Mouse (Mus musculus): ENCODE measurements around the gene Slc11a1. TPM values are rescaled to one million over a fixed set of nuclear protein-coding genes. Genes with fewer than 3 reads are reported as not detected.
A peak's percentile ranks its signal among the peaks of the same experiment; 100 is the strongest.

The Slc11a1 gene
- polyA plus RNA-seq, 2 experiments: 8.7 to 9.2 TPM

DNA sequence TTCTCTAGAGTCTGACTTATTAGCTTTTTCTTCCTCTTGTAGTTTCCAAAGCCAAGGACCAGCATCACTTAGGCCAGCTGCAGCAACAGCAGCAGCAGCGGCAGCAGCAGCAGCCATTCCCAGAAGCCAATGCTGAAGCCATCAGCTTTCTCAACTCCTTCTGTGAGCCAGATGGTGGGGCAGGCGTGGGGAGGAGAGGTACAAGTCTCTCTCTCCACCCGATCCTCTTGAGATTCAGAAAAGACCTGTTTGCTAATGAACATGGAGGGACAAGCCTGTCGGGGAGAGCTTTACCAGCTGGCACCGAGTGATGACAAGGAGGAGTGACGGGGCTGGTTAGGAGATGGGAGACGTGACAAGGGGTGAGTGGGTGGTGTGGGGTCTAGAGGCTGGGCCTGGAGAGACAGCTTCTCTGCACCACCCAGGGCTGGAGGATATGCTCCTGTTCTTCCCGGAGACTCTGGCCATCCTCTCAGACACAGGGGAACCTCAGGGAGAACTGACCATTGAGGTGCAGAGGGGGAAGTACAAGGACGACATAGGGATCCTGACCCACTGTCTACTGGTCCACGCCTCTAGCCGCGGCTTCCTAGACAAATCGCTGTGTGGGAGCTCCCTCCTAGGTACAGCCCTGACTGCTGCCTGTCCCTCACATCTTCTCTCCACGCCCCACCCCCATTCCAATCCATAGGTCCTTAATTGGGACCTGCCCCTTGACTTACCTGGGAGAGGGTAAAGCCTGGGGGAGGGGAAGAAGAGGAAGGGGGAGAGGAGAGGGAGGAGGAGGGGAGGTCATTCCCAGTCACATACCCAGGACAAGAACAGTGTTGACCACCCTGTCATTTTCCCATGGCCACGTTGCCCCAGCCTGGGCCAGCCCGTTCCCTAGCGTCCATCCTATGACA, 12.4 kb upstream of the Slc11a1 start:
- TF ChIP-seq EP300 (IDR thresholded peaks at IDR 0.05; ENCODE audit: low read depth): no peak
- no peak for TF ChIP-seq CTCF (IDR thresholded peaks at IDR 0.05; ENCODE audit: low read depth)
- no peak overlapping the region for H3K4me2 ChIP-seq (ENCODE audit: low read depth)
- no peak overlapping the region for H3K9ac ChIP-seq (replicated peaks)
- ATAC-seq (ENCODE audit: insufficient read depth): no peak
- 56% methylated on average over 17 of the region's 17 CpGs for WGBS (ENCODE audit: insufficient replicate concordance)
- no peak for DNase-seq (ENCODE audit: low read depth in 3 of 3, low spot score in 3 of 3)
- no peak overlapping the region for H3K27ac ChIP-seq
- H3K9me3 ChIP-seq (ENCODE audit: control insufficient read depth, low read length): no peaks in the 10 kb centered on the region
- no peaks in the 10 kb centered on the region for H3K27me3 ChIP-seq (ENCODE audit: control insufficient read depth, insufficient read depth, low read length)
- peaks cover 0 to 2% of the 10 kb centered on the region in 2 experiments; a peak in 2 of 4 replicates for H3K4me1 ChIP-seq (replicated peaks; ENCODE audit: control insufficient read depth in 2 of 2, insufficient read depth in 2 of 2, low read length in 1 of 2)
- no peak overlapping the region for H3K4me3 ChIP-seq (ENCODE audit: insufficient read depth in 1 of 2, low read depth in 2 of 2, low read length in 2 of 2)
- no peaks in the 10 kb centered on the region for H3K36me3 ChIP-seq (replicated peaks; ENCODE audit: control insufficient read depth, insufficient read depth, low read depth)

DNA sequence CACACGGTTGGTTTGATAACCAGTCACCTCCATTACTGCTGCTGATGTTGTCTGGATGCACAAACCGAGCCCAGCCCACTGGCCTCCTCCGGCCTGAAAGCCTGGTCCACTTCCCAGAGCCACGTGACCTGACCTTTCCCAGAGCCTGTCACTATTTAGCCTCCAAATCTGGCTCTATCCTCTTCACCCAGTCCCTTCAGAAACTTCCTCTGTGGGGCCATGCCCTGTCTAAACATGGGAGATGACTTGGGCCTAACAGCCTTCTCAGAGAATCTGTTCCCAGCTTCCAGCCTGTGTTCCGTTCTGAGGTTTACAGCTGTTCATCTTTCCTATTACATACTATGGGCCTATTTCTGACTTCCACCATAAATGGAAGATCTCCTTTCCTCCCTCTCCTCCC, 11.6 kb upstream of the Slc11a1 start:
- TF ChIP-seq EP300 (IDR thresholded peaks at IDR 0.05; ENCODE audit: low read depth) (no peak), CTCF (IDR thresholded peaks at IDR 0.05; ENCODE audit: low read depth) (no peak)
- Histone ChIP-seq H3K27ac (no peak overlapping the region), H3K27me3 (ENCODE audit: control insufficient read depth, insufficient read depth, low read length) (no peaks in the 10 kb centered on the region), H3K36me3 (replicated peaks; ENCODE audit: control insufficient read depth, insufficient read depth, low read depth) (no peaks in the 10 kb centered on the region), H3K9ac (replicated peaks) (no peak overlapping the region), H3K4me3 (ENCODE audit: insufficient read depth in 1 of 2, low read depth in 2 of 2, low read length in 2 of 2) (no peak overlapping the region), H3K9me3 (ENCODE audit: control insufficient read depth, low read length) (no peaks in the 10 kb centered on the region), H3K4me2 (ENCODE audit: low read depth) (no peak overlapping the region), H3K4me1 (replicated peaks; ENCODE audit: control insufficient read depth in 2 of 2, insufficient read depth in 2 of 2, low read length in 1 of 2) (peaks cover 0 to 6% of the 10 kb centered on the region in 2 experiments; a peak in 3 of 4 replicates)
- WGBS (ENCODE audit: insufficient replicate concordance): 36% methylated on average over 5 of the region's 5 CpGs
- DNase-seq (ENCODE audit: low read depth in 3 of 3, low spot score in 3 of 3): no peak
- ATAC-seq (ENCODE audit: insufficient read depth): no peak

DNA sequence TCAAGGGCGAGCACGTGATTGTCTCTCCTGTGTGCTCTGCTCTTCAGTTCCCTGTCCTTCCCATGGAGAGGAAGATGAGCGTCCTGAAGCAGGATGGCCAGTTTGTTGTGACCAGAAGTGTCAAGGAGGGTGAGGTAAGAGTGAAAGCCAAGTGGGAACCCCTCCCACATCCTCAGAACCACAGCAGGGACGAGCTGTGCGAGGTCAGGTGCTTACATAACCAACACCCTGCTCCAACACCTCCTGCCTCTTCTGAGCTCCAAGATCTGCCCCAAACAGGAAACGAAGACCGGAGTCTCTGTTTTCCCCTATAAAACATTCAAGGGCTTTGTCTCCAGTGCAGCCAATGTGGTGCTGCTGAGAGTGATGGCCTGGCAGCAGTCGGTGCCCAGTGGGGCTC, 10.7 kb upstream of the Slc11a1 start:
- ATAC-seq (ENCODE audit: insufficient read depth) (no peak), DNase-seq (ENCODE audit: low read depth in 3 of 3, low spot score in 3 of 3) (no peak)
- Histone ChIP-seq H3K4me1 (replicated peaks; ENCODE audit: control insufficient read depth in 2 of 2, insufficient read depth in 2 of 2, low read length in 1 of 2) (peaks cover 0 to 9% of the 10 kb centered on the region in 2 experiments; a peak in 3 of 4 replicates), H3K9me3 (ENCODE audit: control insufficient read depth, low read length) (no peaks in the 10 kb centered on the region), H3K27me3 (ENCODE audit: control insufficient read depth, insufficient read depth, low read length) (no peaks in the 10 kb centered on the region), H3K4me3 (ENCODE audit: insufficient read depth in 1 of 2, low read depth in 2 of 2, low read length in 2 of 2) (no peak overlapping the region), H3K4me2 (ENCODE audit: low read depth) (no peak overlapping the region), H3K9ac (replicated peaks) (no peak overlapping the region), H3K36me3 (replicated peaks; ENCODE audit: control insufficient read depth, insufficient read depth, low read depth) (no peaks in the 10 kb centered on the region), H3K27ac (no peak overlapping the region)
- TF ChIP-seq EP300 (IDR thresholded peaks at IDR 0.05; ENCODE audit: low read depth): no peak
- no peak for TF ChIP-seq CTCF (IDR thresholded peaks at IDR 0.05; ENCODE audit: low read depth)
- WGBS (ENCODE audit: insufficient replicate concordance): 34% methylated on average over 8 of the region's 8 CpGs

DNA sequence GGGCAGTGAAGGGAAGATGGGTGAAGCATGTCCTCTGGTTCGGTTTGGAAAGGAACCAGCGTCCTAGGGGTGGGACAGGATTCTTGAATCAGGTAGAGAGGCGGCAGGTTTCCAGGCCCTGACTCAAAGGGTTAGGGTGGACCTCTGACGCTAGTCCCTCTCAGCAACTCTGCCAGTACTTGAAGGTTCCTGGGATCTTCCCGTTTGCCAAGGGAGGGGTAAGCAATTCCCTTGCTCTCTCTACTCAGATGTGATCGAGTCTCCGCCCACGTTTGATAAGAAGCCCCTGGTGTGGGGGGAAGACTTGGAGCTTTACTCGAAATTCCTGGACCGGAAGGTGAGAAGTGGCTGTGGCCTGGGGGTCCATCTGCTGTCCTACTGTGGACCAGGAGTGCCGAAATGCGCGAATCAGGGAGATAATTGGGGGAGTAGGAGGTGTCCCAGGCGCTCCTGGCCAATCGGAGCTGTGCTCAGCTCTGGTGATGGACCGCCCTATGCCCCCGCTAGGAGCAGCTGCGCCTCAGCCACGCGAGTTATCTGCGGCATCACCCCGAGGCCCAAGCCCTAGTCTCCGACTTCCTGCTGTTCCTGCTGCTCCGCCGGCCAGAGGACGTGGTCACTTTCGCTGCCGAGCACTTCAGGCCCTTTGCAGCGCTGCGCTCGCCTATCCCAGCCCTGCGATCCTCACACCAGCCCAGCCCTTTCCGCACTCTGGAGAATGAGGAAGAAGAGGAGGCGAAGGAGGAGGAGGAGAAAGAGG, 6.9 kb upstream of the Slc11a1 start:
- no peaks in the 10 kb centered on the region for H3K36me3 ChIP-seq (replicated peaks; ENCODE audit: control insufficient read depth, insufficient read depth, low read depth)
- H3K9ac ChIP-seq (replicated peaks): no peak overlapping the region
- 7% methylated on average over 34 of the region's 34 CpGs for WGBS (ENCODE audit: insufficient replicate concordance)
- no peaks in the 10 kb centered on the region for H3K9me3 ChIP-seq (ENCODE audit: control insufficient read depth, low read length)
- TF ChIP-seq CTCF (IDR thresholded peaks at IDR 0.05; ENCODE audit: low read depth): peak; percentile 39
- TF ChIP-seq EP300 (IDR thresholded peaks at IDR 0.05; ENCODE audit: low read depth): no peak
- peak overlapping the region; percentile 32 to 33 for H3K4me3 ChIP-seq (ENCODE audit: insufficient read depth in 1 of 2, low read depth in 2 of 2, low read length in 2 of 2)
- no peaks in the 10 kb centered on the region for H3K27me3 ChIP-seq (ENCODE audit: control insufficient read depth, insufficient read depth, low read length)
- H3K4me1 ChIP-seq (replicated peaks; ENCODE audit: control insufficient read depth in 2 of 2, insufficient read depth in 2 of 2, low read length in 1 of 2): peaks cover 0 to 9% of the 10 kb centered on the region in 2 experiments; a peak in 3 of 4 replicates
- H3K4me2 ChIP-seq (ENCODE audit: low read depth): peak overlapping the region; percentile 67
- ATAC-seq (ENCODE audit: insufficient read depth): peak; percentile 77
- H3K27ac ChIP-seq: no peak overlapping the region
- peak in 1 of 3 experiments; percentile 43 for DNase-seq (ENCODE audit: low read depth in 3 of 3, low spot score in 3 of 3)

DNA sequence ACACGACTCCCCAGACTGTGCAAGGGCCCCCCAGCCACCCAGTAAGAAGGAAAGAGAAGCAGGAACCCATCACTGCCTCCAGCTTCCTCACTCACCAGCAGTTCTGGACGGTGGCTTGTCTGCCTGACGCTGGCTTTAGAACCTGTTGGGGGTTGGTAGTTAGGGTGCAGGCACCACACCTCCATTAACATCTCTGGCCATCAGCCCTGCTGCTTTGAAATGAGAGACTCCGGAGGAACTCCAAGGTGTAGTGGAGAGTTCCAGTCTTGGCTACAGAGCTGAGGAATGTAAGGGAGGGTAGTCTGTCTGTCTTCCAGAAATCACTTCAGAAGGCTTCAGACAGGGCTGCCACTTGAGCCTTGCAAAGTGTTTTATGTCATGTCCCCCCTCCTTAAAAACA, 5.0 kb upstream of the Slc11a1 start:
- no peak for ATAC-seq (ENCODE audit: insufficient read depth)
- WGBS (ENCODE audit: insufficient replicate concordance): 24% methylated on average over 4 of the region's 4 CpGs
- TF ChIP-seq CTCF (IDR thresholded peaks at IDR 0.05; ENCODE audit: low read depth) (no peak), EP300 (IDR thresholded peaks at IDR 0.05; ENCODE audit: low read depth) (no peak)

More for the DNA sequence above, 5.0 kb upstream of the Slc11a1 start:
- Histone ChIP-seq H3K27ac (no peak overlapping the region), H3K9me3 (ENCODE audit: control insufficient read depth, low read length) (no peaks in the 10 kb centered on the region), H3K4me2 (ENCODE audit: low read depth) (no peak overlapping the region), H3K36me3 (replicated peaks; ENCODE audit: control insufficient read depth, insufficient read depth, low read depth) (no peaks in the 10 kb centered on the region), H3K4me3 (ENCODE audit: insufficient read depth in 1 of 2, low read depth in 2 of 2, low read length in 2 of 2) (no peak overlapping the region), H3K4me1 (replicated peaks; ENCODE audit: control insufficient read depth in 2 of 2, insufficient read depth in 2 of 2, low read length in 1 of 2) (peaks cover 0 to 10% of the 10 kb centered on the region in 2 experiments; a peak in 2 of 4 replicates), H3K27me3 (ENCODE audit: control insufficient read depth, insufficient read depth, low read length) (no peaks in the 10 kb centered on the region), H3K9ac (replicated peaks) (no peak overlapping the region)
- no peak for DNase-seq (ENCODE audit: low read depth in 3 of 3, low spot score in 3 of 3)
